Mouse (Mus musculus) right cerebral cortex, postnatal 36 days (tissue): ENCODE measurements at regions not wholly inside any gene's neighbourhood (a gene's known extent, or its start where the extent isn't known, plus 50 kb on each side); places are given as distances from the start of the nearest gene placed in this dataset.

Experiments used
- DNase-seq, 2 experiments: peaks; one replicate each; pipeline ENCODE4 v3.0.0; 2022; ENCODE audit warnings: low spot score in 2 of 2, mixed read lengths in 1 of 2

GRCm38 (mm10) chr13:44180384-44180783 lies 395.8 kb downstream of the Cd83 start:
- no peak for DNase-seq

GRCm38 (mm10) chr13:44182544-44183191 lies 398.1 kb downstream of the Cd83 start:
- DNase-seq: no peak

- no peak for DNase-seq
These were observed 410.8 kb downstream of the Cd83 start for GRCm38 (mm10) chr13:44195365-44195764.

GRCm38 (mm10) chr13:44206042-44206441 lies 421.5 kb downstream of the Cd83 start:
- no peak for DNase-seq

- no peak for DNase-seq
These were observed 421.9 kb downstream of the Cd83 start for GRCm38 (mm10) chr13:44206448-44206847.

GRCm38 (mm10) chr13:44207400-44208005 lies 422.9 kb downstream of the Cd83 start:
- DNase-seq: no peak

GRCm38 (mm10) chr13:44209036-44209435 lies 424.5 kb downstream of the Cd83 start:
- no peak for DNase-seq

- no peak for DNase-seq
These were observed 425.5 kb downstream of the Cd83 start for GRCm38 (mm10) chr13:44210123-44210522.

- DNase-seq: no peak
These were observed 427.8 kb downstream of the Cd83 start for GRCm38 (mm10) chr13:44212356-44212755.

GRCm38 (mm10) chr13:44212936-44213335 lies 428.4 kb downstream of the Cd83 start:
- DNase-seq: no peak

- DNase-seq: no peak
These were observed 433.7 kb downstream of the Cd83 start for GRCm38 (mm10) chr13:44218266-44218665.

GRCm38 (mm10) chr13:44221721-44222120 lies 437.1 kb downstream of the Cd83 start:
- DNase-seq: no peak

- no peak for DNase-seq
These were observed 437.8 kb downstream of the Cd83 start for GRCm38 (mm10) chr13:44222335-44222734.

GRCm38 (mm10) chr13:44227706-44228459 lies 443.3 kb downstream of the Cd83 start:
- DNase-seq: no peak

- no peak for DNase-seq
These were observed 444.1 kb downstream of the Cd83 start for GRCm38 (mm10) chr13:44228540-44229135.

GRCm38 (mm10) chr13:44229136-44229611 lies 444.6 kb downstream of the Cd83 start:
- DNase-seq: no peak

GRCm38 (mm10) chr13:44231403-44231802 lies 446.8 kb downstream of the Cd83 start:
- no peak for DNase-seq

- peak; percentile 89 to 93 for DNase-seq
These were observed 447.5 kb downstream of the Cd83 start for GRCm38 (mm10) chr13:44231868-44232715.

GRCm38 (mm10) chr13:44232716-44233051 lies 448.1 kb downstream of the Cd83 start:
- no peak for DNase-seq

GRCm38 (mm10) chr13:44234241-44234640 lies 449.7 kb downstream of the Cd83 start:
- DNase-seq: no peak

GRCm38 (mm10) chr13:44235236-44235635 lies 450.7 kb downstream of the Cd83 start:
- peak in 1 of 2 experiments; percentile 58 for DNase-seq
